Mouse (Mus musculus) intestine, embryonic 16.5 days (tissue): ENCODE data around the gene Smyd4. TPM values are rescaled to one million over a fixed set of nuclear protein-coding genes. Genes with fewer than 3 reads are reported as not detected.

Source experiments
- ATAC-seq: fragments of 200-750 bp; cut with Nextera tagmentation; 2 replicates; pipeline ENCODE4 v1.8.0; 2017; ENCODE audit warnings: moderate TSS enrichment, moderate library complexity
- H3K27ac ChIP-seq: fragments of 300-500 bp; sonication (generic); 2 replicates; pipeline ENCODE4 v1.5.1; 2014; ENCODE audit warnings: mild to moderate bottlenecking, low read length
- H3K27me3 ChIP-seq: fragments of 300-500 bp; sonication (generic); replicated peaks from 2 replicates; pipeline ENCODE4 v1.6.1; 2014; ENCODE audit warnings: low read length, control low read depth, mixed read lengths; ENCODE audit not compliant: control insufficient read depth, insufficient read depth
- H3K36me3 ChIP-seq: fragments of 300-500 bp; sonication (generic); 2 replicates; pipeline ENCODE4 v1.6.1; 2014; ENCODE audit warnings: low read length, control low read depth; ENCODE audit not compliant: control insufficient read depth, insufficient read depth
- H3K4me1 ChIP-seq: fragments of 300-500 bp; sonication (generic); 2 replicates; pipeline ENCODE4 v1.6.1; 2014; ENCODE audit warnings: low read length, control low read depth, mixed read lengths; ENCODE audit not compliant: control insufficient read depth, insufficient read depth
- H3K4me2 ChIP-seq: fragments of 300-500 bp; sonication (generic); 2 replicates; pipeline ENCODE4 v1.6.1; 2014; ENCODE audit warnings: low read depth, low read length, control low read depth
- H3K4me3 ChIP-seq: fragments of 300-500 bp; sonication (generic); 2 replicates; pipeline ENCODE4 v1.5.1; 2014; ENCODE audit warnings: mild to moderate bottlenecking, low read length
- H3K9ac ChIP-seq: fragments of 300-500 bp; sonication (generic); 2 replicates; pipeline ENCODE4 v1.6.1; 2014; ENCODE audit warnings: low read depth, low read length
- H3K9me3 ChIP-seq: fragments of 300-500 bp; sonication (generic); 2 replicates; pipeline ENCODE4 v1.6.1; 2016; ENCODE audit warnings: low read length, control low read depth; ENCODE audit not compliant: control insufficient read depth
- WGBS: fragments of 180-500 bp; shearing (Covaris S2); extraction: QIAGEN DNeasy Blood & Tissue Kit; methylation state at CpG from one replicate; pipeline ENCODE4 v1.1.7; 2014; 5-methylcytosine and 5-hydroxymethylcytosine counted together
- polyA plus RNA-seq: library from polyadenylated mRNA; unstranded; fragments of >200 nt; fragmentation: Nextera tagmentation; extraction: Ambion mirVana; gene quantifications from 2 replicates; pipeline ENCODE4 v1.2.1, GENCODE M21; 2015

The Smyd4 gene
- polyA plus RNA-seq, 1 experiment from 2014 or later, result 8.2 TPM

DNA sequence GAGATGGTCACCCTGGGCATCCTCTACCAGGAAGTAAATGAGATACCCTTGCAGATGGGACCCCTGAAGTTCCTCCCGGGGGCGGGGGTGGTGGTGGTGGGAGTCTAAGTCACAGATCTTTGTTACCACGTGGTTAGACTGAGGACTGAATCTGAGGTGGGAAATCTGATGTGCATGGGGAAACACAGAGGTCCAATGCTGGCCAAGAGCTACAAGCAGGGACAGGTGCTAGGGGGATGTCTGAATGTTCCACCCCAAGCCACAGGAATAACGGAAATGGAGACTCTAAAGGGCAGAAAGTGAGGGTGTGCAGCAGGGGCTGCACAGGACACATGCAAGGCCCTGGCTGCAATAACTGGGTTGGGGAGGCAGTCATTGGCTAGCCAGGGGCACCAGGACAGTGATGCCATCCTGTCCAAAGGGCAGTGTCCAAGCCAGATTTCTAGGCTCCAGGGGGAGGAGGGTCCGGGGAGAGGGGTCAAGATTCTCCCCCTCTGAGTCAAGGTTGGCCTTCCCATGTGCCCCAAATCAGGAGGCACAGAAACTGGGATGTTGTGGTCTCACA lies 72.7 kb downstream of the Smyd4 start:
- ATAC-seq, result no peak
- Histone ChIP-seq H3K27me3 (no peaks in the 10 kb centered on the region), H3K4me1 (peaks cover 3% of the 10 kb centered on the region; the same call in 1 of the 2 replicates), H3K4me2 (no peak overlapping the region), H3K4me3 (no peak overlapping the region), H3K9me3 (no peaks in the 10 kb centered on the region), H3K36me3 (no peaks in the 10 kb centered on the region), H3K9ac (no peak overlapping the region), H3K27ac (no peak overlapping the region)
- WGBS, result 65% methylated on average over 5 of the region's 5 CpGs

DNA sequence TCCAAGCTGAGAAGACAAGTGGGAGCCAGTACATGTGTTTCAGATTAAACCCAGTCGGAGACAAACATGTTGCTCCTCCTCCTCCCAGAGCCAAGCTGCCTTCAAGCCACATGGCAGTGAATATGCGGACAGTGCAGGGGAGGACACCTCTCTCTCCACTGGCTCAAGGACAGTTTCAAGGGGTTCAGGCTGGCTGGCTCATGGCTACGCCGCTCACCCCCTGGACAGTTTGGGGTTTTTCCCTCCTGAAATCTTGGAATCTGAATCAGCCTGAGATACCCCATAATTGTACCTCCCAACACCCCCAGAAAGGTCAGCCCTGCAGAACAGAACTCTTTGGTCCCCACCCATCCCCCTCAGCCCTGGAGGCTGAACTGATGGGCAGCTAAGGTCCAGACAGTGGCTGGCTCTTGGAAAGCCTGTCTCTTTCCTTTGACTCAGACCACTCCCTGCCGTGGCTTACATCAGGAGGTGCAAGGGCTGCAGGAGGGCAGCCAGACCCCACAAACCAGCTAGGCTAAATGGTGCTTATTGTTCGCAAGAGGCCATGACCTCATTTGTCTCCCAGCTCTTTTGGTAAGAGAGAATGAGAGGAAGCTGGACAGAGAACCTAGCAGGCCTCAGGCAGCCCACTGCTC lies 73.3 kb downstream of the Smyd4 start:
- Histone ChIP-seq H3K27ac (no peak overlapping the region), H3K9ac (peak overlapping the region; percentile 59), H3K27me3 (no peaks in the 10 kb centered on the region), H3K36me3 (no peaks in the 10 kb centered on the region), H3K4me2 (peak overlapping the region; percentile 39; the same call in 1 of the 2 replicates), H3K4me3 (no peak overlapping the region), H3K4me1 (peaks cover 3% of the 10 kb centered on the region; the same call in 1 of the 2 replicates), H3K9me3 (no peaks in the 10 kb centered on the region)
- 0 out of 2 replicates have a peak, but pooled peaks have one; percentile 29 for ATAC-seq
- WGBS, result 61% methylated on average over 6 of the region's 6 CpGs

DNA sequence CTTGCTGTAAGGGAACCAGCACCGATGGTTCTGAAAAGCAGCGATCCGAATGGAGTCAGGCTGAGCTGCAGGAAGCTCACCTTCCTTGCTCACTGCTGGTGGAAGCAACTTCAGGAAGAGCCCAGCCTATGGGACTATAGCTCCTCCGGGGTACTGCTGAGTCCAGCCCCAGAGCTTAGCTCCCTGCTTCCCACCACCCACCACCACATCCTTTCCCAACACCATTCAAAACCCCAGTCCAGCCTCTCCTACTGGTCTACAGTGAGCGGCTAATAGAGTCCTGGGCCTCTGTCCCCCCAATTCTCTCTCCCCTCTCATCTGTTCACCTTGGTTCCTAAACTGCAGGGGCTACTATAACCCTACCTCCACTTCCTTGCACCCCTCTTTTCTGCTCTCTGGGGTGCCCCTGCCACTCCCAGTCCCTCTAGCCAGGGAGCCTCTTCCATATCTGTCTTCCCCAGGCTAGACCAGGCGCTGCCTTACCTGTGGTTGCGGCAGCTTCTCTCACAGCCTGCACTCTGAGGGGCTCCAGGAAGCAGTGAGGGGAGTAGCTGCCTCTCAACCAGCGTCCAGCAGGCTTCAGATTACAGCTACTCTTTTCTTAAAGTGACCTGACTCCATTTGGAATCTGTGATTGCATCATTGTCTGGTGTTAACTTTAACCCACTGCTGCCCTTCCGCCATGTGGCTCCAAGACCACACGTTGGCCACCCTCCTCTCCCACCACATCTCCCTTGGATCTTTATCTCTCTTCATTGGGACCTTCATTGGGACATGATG lies 74.0 kb downstream of the Smyd4 start, which contains the start of gene Serpinf1:
TSS of gene Serpinf1 (minus strand) at position 689 of the 780 bp plus-strand sequence.
- 0 out of 2 replicates have a peak, but pooled peaks have one; percentile 8 for ATAC-seq
- Histone ChIP-seq H3K27ac (no peak within 1 kb of the TSS), H3K4me2 (peak within 1 kb of the TSS; percentile 39), H3K36me3 (no peaks in the 10 kb centered on the region), H3K27me3 (no peaks in the 10 kb centered on the region), H3K4me1 (peaks cover 3% of the 10 kb centered on the region; the same call in 1 of the 2 replicates), H3K4me3 (peak within 1 kb of the TSS; percentile 36), H3K9ac (peak within 1 kb of the TSS; percentile 59), H3K9me3 (no peaks in the 10 kb centered on the region)
- WGBS, result 42% methylated on average over 10 of the region's 10 CpGs

DNA sequence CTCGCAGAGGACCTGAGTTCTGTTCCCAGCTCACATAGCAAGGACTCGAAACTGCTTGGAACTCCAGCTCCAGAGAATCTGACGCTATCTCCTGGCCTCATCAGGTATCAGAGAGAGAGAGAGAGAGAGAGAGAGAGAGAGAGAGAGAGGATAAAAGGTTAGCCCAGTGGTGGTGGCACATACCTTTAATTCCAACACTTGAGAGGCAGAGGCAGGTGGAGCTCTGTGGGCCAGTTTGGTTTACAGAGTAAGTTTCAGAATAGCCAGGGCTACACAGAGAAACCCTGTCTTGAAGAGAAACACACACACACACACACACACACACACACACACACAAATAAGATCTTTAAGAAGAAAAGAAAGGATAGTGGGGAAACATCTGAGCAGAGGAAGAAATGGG lies 74.9 kb downstream of the Smyd4 start:
- H3K27me3 ChIP-seq, result no peaks in the 10 kb centered on the region
- H3K4me2 ChIP-seq, result no peak overlapping the region
- no peak overlapping the region for H3K27ac ChIP-seq
- no peak for ATAC-seq
- no peaks in the 10 kb centered on the region for H3K36me3 ChIP-seq
- no peaks in the 10 kb centered on the region for H3K9me3 ChIP-seq
- WGBS, result 87% methylated on average over 3 of the region's 3 CpGs
- H3K4me3 ChIP-seq, result no peak overlapping the region
- H3K9ac ChIP-seq, result no peak overlapping the region
- peaks cover 3% of the 10 kb centered on the region; the same call in 1 of the 2 replicates for H3K4me1 ChIP-seq

DNA sequence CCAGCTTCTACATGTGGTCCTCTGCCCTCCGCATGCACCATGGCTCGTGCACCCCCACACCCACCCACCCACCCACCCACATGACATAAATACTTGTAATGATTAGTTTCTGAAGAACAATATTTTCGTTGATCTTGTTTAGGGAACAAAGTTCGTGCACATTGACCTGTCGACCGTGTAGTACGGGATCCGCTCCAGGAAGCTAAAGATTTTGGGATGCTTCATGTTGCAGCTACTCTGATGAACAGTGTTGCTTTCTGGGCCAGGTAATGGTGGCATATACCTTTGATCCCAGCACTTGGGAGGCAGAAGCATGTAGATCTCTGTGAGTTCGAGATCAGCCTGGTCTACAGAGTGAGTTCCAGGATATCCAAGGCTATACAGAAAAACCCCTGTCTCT lies 75.8 kb downstream of the Smyd4 start:
- Histone ChIP-seq H3K9me3 (no peaks in the 10 kb centered on the region), H3K4me3 (no peak overlapping the region), H3K36me3 (no peaks in the 10 kb centered on the region), H3K4me2 (no peak overlapping the region), H3K9ac (no peak overlapping the region), H3K4me1 (peaks cover 3% of the 10 kb centered on the region; the same call in 1 of the 2 replicates), H3K27ac (no peak overlapping the region), H3K27me3 (no peaks in the 10 kb centered on the region)
- no peak for ATAC-seq
- WGBS, result 83% methylated on average over 9 of the region's 9 CpGs

DNA sequence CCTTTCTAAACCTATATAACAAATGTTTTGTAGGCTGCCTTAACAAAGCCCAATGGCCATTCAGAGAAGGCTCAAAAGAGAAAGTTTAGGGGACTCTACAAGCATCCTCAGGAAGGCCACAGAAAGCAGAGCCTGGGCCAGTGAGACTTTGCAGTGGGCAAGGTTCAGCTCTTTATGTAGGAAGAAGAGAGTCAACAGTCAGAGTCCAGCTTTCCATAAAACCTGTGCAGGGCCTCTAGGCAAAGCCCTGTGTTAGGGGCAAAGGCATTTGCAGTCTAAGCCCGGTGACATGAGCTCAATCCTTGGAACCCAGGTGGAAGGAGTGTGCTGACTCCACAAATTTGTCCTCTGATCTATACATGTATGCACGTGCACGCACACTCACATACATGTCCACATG lies 76.2 kb downstream of the Smyd4 start:
- Histone ChIP-seq H3K9ac (no peak overlapping the region), H3K4me2 (no peak overlapping the region), H3K4me1 (peaks cover 3% of the 10 kb centered on the region; the same call in 1 of the 2 replicates), H3K36me3 (no peaks in the 10 kb centered on the region), H3K4me3 (no peak overlapping the region), H3K9me3 (no peaks in the 10 kb centered on the region), H3K27ac (0 out of 2 replicates have a peak overlapping the region, but pooled peaks have one; percentile 2), H3K27me3 (no peaks in the 10 kb centered on the region)
- ATAC-seq, result peak; percentile 85
- 80% methylated on average over 3 of the region's 3 CpGs for WGBS

DNA sequence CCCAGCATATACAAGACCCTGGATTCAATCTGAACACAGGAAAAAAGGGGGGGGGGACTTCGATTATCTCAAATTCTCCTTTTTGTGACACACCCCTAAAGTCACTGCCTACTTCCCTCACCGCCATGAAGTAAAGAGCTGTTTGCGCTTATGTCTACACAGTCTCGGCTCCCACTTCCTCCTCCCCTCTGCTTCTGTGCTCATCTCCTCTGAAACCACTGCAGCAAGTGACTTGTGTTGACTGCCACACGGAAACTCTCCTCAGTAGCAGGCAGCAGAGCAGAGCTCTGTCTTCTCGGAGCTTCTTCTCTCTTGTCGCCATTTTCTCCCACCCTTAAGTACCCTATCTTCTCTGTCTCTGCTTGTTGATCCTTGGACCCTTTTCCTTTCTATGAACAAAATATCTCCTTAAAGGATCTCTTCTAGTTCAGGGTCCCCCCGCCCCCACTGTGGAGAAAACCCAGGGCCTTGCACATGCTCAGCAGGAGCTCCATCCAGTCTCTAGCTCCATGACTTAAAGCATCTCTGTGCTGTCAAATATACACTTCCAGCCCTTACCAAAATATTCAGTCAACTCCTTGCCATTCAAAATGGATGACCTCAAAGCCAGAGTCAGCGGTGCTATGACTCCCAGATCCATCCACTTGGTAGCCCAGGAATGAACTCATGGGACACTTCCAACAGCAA lies 80.9 kb downstream of the Smyd4 start:
- Histone ChIP-seq H3K36me3 (no peaks in the 10 kb centered on the region), H3K4me3 (no peak overlapping the region), H3K9me3 (no peaks in the 10 kb centered on the region), H3K4me1 (no peaks in the 10 kb centered on the region; the same call in 1 of the 2 replicates), H3K27me3 (no peaks in the 10 kb centered on the region), H3K4me2 (no peak overlapping the region), H3K9ac (no peak overlapping the region), H3K27ac (no peak overlapping the region)
- ATAC-seq, result no peak
- WGBS, result 73% methylated on average over 9 of the region's 9 CpGs

DNA sequence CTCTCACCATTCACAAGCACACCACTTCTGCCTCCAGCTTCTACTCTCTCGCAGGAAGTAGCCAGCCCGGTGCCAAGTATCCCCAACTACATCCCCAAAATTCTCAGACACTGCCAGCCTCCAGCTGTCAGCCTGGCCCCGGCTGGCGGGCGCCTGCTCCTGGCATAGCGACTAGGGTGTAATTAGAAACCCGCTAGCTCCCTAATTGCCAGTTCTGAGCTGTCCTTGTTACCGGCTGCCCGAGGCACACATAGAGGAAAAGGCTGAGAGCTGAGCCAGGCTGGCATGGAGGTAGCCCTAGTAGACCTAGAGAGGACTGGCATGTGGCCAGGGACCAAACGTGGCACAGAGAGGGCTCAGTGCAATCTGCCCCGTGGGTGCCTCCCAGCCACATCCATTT lies 83.1 kb downstream of the Smyd4 start:
- Histone ChIP-seq H3K4me3 (no peak overlapping the region), H3K4me1 (no peaks in the 10 kb centered on the region), H3K36me3 (no peaks in the 10 kb centered on the region), H3K9ac (no peak overlapping the region), H3K27me3 (no peaks in the 10 kb centered on the region), H3K9me3 (no peaks in the 10 kb centered on the region), H3K27ac (no peak overlapping the region), H3K4me2 (no peak overlapping the region)
- no peak for ATAC-seq
- 80% methylated on average over 11 of the region's 11 CpGs for WGBS

DNA sequence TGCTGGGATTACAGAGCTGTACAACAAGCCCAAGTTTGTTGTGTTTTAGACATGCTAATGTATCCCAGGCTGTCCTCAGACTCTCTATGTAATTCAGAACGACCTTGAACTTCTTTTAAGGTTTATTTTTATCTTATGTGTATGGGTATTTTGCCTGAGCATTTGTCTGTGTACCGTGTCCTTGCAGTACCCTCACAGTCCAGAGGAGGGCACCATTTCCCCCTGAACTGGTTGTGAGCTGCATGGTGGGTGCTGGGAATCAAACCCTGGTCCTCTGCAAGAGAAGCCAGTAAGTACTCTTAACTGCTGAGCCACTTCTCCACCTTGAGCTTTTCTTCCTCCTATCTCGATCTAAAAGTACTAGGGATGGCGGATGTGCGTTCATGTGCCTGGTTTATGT lies 85.9 kb downstream of the Smyd4 start:
- 88% methylated on average over 5 of the region's 5 CpGs for WGBS
- Histone ChIP-seq H3K9ac (no peak overlapping the region), H3K4me2 (no peak overlapping the region), H3K4me3 (no peak overlapping the region), H3K27me3 (no peaks in the 10 kb centered on the region), H3K27ac (no peak overlapping the region), H3K36me3 (no peaks in the 10 kb centered on the region), H3K4me1 (peaks cover 5% of the 10 kb centered on the region; the same call in 1 of the 2 replicates), H3K9me3 (no peaks in the 10 kb centered on the region)
- ATAC-seq, result no peak
